Mouse (Mus musculus) CD4-positive, CD25-positive, alpha-beta regulatory T cell, adult 2 months (primary cell): ENCODE results near the gene Vmn1r172.
"Not testable (repeated sequence)": the region's sequence is repeated elsewhere in the genome, so short reads cannot be mapped to it uniquely, and the experiment has no call there.

ENCODE experiments used
- DNase-seq: peaks from one replicate; pipeline ENCODE4 v3.0.0-alpha.2; 2012; ENCODE audit warnings: low read depth, low spot score

The Vmn1r172 gene

GRCm38 (mm10) chr7:23658016-23658415 is at the start of gene Vmn1r172:
Gene Vmn1r172, plus strand, starts transcription at chr7:23658316.
- no peak for DNase-seq

GRCm38 (mm10) chr7:23630422-23630821 is 27.7 kb upstream of the Vmn1r172 start, which contains the start of gene Vmn1r171:
Gene Vmn1r171, plus strand, starts transcription at chr7:23630722.
- DNase-seq, result no peak

- not testable (repeated sequence) for DNase-seq
Measured at GRCm38 (mm10) chr7:23700403-23700802, 42.3 kb downstream of the Vmn1r172 start, which contains the start of gene Vmn1r173. Gene Vmn1r173, plus strand, starts transcription at chr7:23700703.
